Mouse (Mus musculus) limb, embryonic 12.5 days (tissue): ENCODE data around the gene Syndig1. TPM values are rescaled to one million over a fixed set of nuclear protein-coding genes. Genes with fewer than 3 reads are reported as not detected.

Experiments
- ATAC-seq: fragments of 200-750 bp; cut with Nextera tagmentation; 2 replicates; pipeline ENCODE4 v1.8.0; 2017; ENCODE audit warnings: low read depth, moderate TSS enrichment; ENCODE audit not compliant: insufficient number of reproducible peaks, insufficient read depth, low FRiP score, low TSS enrichment
- H3K27ac ChIP-seq: fragments of 300-500 bp; sonication (generic); 2 replicates; pipeline ENCODE4 v1.5.1; 2016; ENCODE audit warnings: mild to moderate bottlenecking, moderate library complexity
- H3K27me3 ChIP-seq: fragments of 300-500 bp; sonication (generic); 2 replicates; pipeline ENCODE4 v1.6.1; 2016; ENCODE audit warnings: mild to moderate bottlenecking, moderate library complexity
- H3K36me3 ChIP-seq: fragments of 300-500 bp; sonication (generic); 2 replicates; pipeline ENCODE4 v1.6.1; 2016; ENCODE audit warnings: mild to moderate bottlenecking, moderate library complexity
- H3K4me1 ChIP-seq: fragments of 300-500 bp; sonication (generic); replicated peaks from 2 replicates; pipeline ENCODE4 v1.6.1; 2016
- H3K4me2 ChIP-seq: fragments of 300-500 bp; sonication (generic); 2 replicates; pipeline ENCODE4 v1.6.1; 2016; ENCODE audit warnings: mild to moderate bottlenecking, moderate library complexity
- H3K4me3 ChIP-seq: fragments of 300-500 bp; sonication (generic); replicated peaks from 2 replicates; pipeline ENCODE4 v1.5.1; 2016; ENCODE audit warnings: mild to moderate bottlenecking
- H3K9ac ChIP-seq: fragments of 300-500 bp; sonication (generic); replicated peaks from 2 replicates; pipeline ENCODE4 v1.6.1; 2016; ENCODE audit warnings: mild to moderate bottlenecking, moderate library complexity
- H3K9me3 ChIP-seq: fragments of 300-500 bp; sonication (generic); 2 replicates; pipeline ENCODE4 v1.6.1; 2016; ENCODE audit warnings: mild to moderate bottlenecking, moderate library complexity
- WGBS: fragments of 180-500 bp; shearing (Covaris S2); methylation state at CpG from one replicate; pipeline ENCODE4 v1.1.7; 2016; 5-methylcytosine and 5-hydroxymethylcytosine counted together
- polyA plus RNA-seq: library from polyadenylated mRNA; unstranded; fragments of >200 nt; fragmentation: Nextera tagmentation; extraction: Ambion mirVana; gene quantifications from 2 replicates; pipeline ENCODE4 v1.2.1, GENCODE M21; 2016

The Syndig1 gene
- polyA plus RNA-seq, 1 experiment from 2014 or later = 8.7 TPM

DNA sequence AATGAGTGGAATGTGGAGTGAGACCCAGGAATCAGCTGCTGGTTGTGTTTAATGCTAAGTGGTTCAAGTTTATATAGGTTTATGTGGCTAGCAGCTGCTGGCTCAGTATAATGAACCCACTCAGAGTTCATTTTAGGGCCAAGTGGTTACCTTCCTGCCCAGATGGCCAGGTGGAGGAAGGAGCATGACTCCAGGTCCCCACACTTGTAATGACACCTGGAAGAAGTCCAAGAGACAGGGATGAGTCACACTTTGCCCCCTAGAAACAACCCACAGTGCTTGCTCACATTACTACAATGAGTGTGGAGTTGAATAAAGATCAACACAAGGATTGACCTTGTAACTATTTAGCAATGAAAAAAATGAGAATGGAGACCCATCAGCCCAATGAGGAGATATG, 98.0 kb downstream of the Syndig1 start:
- Histone ChIP-seq H3K27me3 (no peaks in the 10 kb centered on the region), H3K4me2 (no peak overlapping the region), H3K27ac (no peak overlapping the region), H3K9me3 (no peaks in the 10 kb centered on the region), H3K4me1 (peaks cover 16% of the 10 kb centered on the region), H3K36me3 (no peaks in the 10 kb centered on the region), H3K4me3 (no peak overlapping the region), H3K9ac (no peak overlapping the region)
- no peak for ATAC-seq

DNA sequence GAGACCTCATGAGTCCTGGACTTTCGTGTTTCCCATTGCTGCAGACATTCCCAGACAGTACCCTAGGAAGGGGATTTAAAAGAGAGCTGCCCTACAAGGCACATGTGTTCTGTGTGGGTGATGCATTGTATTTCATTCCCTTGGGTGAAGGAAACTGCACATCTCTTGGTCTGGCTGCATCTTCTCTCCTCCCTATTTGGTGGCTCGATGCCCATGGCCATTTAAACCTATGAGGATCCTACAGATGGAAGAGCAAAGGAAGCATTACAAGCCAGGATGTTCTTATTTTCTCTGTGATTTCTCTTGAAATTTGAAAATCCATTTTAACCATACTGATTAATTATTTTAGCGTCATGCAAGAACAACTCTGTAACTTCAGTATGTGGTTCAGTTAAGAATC, 98.5 kb downstream of the Syndig1 start:
- peaks cover 19% of the 10 kb centered on the region for H3K4me1 ChIP-seq
- ATAC-seq = no peak
- H3K4me2 ChIP-seq = no peak overlapping the region
- H3K36me3 ChIP-seq = no peaks in the 10 kb centered on the region
- H3K27ac ChIP-seq = no peak overlapping the region
- no peaks in the 10 kb centered on the region for H3K9me3 ChIP-seq
- 87% methylated on average over 3 of the region's 3 CpGs for WGBS
- no peak overlapping the region for H3K9ac ChIP-seq
- H3K4me3 ChIP-seq = no peak overlapping the region
- no peaks in the 10 kb centered on the region for H3K27me3 ChIP-seq

DNA sequence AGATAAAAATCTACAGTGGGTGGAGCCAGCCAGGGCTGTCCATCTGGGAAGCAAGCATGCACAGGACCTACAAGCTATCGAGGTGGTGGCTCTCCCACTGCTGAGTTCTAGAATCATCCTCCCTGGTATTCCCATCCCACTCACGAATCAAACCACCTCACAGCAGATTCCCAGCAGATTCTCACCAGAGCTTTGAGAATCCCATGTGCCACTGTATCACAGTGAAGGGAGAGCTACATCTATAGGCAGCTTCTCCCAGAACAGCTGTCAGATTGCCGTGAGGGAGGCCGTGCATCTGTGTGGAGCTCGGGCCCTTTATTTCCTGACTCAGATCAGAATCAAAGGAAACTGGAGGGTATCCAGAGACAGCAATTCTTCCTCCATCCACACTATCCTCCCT, 101.0 kb downstream of the Syndig1 start:
- no peaks in the 10 kb centered on the region for H3K27me3 ChIP-seq
- ATAC-seq = no peak
- H3K9ac ChIP-seq = no peak overlapping the region
- no peaks in the 10 kb centered on the region for H3K36me3 ChIP-seq
- no peaks in the 10 kb centered on the region for H3K9me3 ChIP-seq
- H3K4me3 ChIP-seq = no peak overlapping the region
- no peak overlapping the region for H3K4me2 ChIP-seq
- H3K27ac ChIP-seq = no peak overlapping the region
- 75% methylated on average over 5 of the region's 5 CpGs for WGBS
- H3K4me1 ChIP-seq = peaks cover 39% of the 10 kb centered on the region

DNA sequence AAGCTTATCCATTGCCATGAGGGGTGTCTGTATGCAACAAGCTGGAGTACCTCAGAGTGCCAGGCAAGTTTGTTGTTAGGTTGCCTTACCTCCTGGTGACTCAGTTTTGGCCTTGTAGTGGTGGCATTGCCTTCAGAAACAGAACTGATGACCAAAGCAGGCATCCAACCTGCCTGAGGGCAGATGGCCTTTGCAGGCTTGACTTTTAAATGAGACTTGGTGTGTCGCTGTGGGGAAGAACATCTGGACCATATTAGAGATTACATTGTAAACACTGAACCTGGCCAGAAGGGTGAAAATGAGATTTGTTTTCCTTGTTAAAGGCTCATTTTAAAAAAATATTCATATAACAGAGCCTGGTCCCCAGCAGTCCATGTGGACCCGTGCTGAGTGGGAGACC, 102.1 kb downstream of the Syndig1 start:
- Histone ChIP-seq H3K4me2 (no peak overlapping the region), H3K4me3 (no peak overlapping the region), H3K36me3 (no peaks in the 10 kb centered on the region), H3K27me3 (no peaks in the 10 kb centered on the region), H3K27ac (peak overlapping the region; percentile 73), H3K9me3 (no peaks in the 10 kb centered on the region), H3K4me1 (peaks cover 42% of the 10 kb centered on the region), H3K9ac (no peak overlapping the region)
- no peak for ATAC-seq
- WGBS = 10% methylated on average over 2 of the region's 2 CpGs

DNA sequence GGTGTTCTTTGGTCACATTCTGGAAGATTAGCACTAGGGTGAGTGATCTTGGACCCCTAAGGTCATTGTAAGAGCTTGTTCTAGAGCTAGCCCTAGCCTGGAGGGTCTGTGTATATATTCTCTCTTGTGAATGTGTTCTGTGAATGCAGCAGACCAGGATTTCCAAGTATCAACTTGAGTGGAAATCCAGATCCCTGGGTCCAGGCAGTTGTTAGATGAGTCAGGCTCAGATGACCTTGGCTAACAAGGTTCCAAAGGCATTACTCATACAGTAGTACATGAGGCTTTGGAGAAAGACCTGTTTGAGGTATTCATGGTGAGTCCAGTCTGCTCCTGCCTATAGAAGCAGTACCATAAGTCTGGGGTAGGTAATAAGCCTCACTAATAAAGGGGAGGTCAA, 103.1 kb downstream of the Syndig1 start:
- Histone ChIP-seq H3K4me1 (peaks cover 42% of the 10 kb centered on the region), H3K36me3 (no peaks in the 10 kb centered on the region), H3K4me2 (no peak overlapping the region), H3K4me3 (no peak overlapping the region), H3K27ac (peak overlapping the region; percentile 73), H3K9ac (no peak overlapping the region), H3K9me3 (no peaks in the 10 kb centered on the region), H3K27me3 (no peaks in the 10 kb centered on the region)
- ATAC-seq = no peak

DNA sequence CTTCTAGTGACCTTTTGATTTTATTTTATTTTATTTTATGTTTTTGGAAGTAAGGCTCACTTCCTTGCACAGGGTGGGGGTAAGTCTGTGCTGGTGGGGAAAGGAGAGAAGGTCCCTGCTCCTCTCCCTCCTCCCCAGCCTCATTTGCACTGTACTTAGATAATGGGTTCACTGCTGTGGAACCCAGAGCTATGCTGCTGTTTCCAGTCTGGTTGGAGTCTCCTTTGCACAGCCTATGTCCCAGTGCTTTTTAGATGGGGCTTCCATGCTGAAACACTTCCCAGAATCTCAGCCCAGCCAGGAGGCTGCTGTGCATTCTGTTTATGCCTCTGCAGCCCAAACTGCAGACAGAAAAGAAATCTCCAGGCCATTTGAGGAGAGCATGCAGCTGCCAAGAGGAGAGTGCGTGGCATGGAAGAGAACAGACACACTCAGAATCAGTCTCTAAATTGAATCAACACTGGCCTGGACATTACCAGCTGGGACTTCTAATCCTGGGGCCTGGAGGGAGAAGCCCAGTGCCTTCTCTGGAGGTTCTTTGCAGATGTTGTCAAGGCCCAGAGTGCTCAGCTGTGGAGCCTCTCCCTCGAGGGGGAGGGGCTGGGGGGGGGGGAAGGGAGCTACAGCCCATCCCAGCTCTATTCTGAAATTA, 104.4 kb downstream of the Syndig1 start:
- WGBS = 32% methylated on average over 2 of the region's 2 CpGs
- Histone ChIP-seq H3K36me3 (no peaks in the 10 kb centered on the region), H3K27ac (peak overlapping the region; percentile 68; the same call in 1 of the 2 replicates), H3K9ac (no peak overlapping the region), H3K27me3 (no peaks in the 10 kb centered on the region), H3K9me3 (no peaks in the 10 kb centered on the region), H3K4me2 (no peak overlapping the region), H3K4me1 (peaks cover 42% of the 10 kb centered on the region), H3K4me3 (no peak overlapping the region)
- ATAC-seq = peak; percentile 28

DNA sequence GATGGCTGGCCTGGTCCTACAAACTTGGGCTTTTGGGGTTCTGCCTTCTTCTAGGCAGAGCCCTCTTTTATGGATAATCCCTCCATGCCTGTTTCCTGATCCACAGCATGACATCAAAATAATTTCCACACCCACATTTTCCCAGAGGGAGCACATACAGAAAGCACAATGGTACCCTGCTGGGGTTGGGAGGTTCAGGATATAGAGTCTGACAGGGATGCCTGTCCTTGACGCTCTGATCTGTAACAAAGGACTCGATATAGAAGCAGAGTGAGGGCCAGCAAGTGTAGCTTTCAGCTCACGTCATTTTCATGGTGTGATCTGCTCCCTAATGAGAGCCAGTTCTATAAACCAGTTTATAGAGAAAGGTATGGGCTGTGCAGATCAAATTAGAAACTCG, 105.1 kb downstream of the Syndig1 start:
- Histone ChIP-seq H3K9me3 (no peaks in the 10 kb centered on the region), H3K4me3 (no peak overlapping the region), H3K9ac (no peak overlapping the region), H3K4me2 (no peak overlapping the region), H3K4me1 (peaks cover 42% of the 10 kb centered on the region), H3K36me3 (no peaks in the 10 kb centered on the region), H3K27ac (peak overlapping the region; percentile 68), H3K27me3 (no peaks in the 10 kb centered on the region)
- ATAC-seq = peak; percentile 45; the same call in 1 of the 2 replicates
- WGBS = 12% methylated on average over 4 of the region's 4 CpGs

DNA sequence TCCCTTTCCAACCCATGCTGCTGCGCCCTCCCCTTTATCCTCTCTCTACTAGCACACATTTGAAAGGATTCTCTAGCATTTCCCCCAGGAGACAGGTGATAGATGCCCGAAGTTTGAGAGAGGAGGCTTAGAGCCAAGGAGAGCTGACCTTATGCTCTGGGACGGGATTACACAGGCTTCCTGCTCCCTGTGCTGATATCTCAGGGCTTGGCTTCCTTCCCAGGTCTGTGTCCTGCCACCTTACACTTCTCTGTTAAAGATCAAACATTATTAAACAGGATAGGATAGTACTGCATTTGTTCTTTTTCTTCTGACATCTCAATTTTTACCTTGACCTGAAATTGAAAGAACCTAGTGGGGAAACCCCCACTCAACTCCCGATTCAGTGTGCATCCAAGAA, 109.8 kb downstream of the Syndig1 start:
- Histone ChIP-seq H3K9ac (no peak overlapping the region), H3K9me3 (no peaks in the 10 kb centered on the region), H3K36me3 (no peaks in the 10 kb centered on the region), H3K27ac (no peak overlapping the region), H3K4me3 (no peak overlapping the region), H3K27me3 (no peaks in the 10 kb centered on the region), H3K4me1 (peaks cover 15% of the 10 kb centered on the region), H3K4me2 (no peak overlapping the region)
- 77% methylated on average over 4 of the region's 4 CpGs for WGBS
- no peak for ATAC-seq

DNA sequence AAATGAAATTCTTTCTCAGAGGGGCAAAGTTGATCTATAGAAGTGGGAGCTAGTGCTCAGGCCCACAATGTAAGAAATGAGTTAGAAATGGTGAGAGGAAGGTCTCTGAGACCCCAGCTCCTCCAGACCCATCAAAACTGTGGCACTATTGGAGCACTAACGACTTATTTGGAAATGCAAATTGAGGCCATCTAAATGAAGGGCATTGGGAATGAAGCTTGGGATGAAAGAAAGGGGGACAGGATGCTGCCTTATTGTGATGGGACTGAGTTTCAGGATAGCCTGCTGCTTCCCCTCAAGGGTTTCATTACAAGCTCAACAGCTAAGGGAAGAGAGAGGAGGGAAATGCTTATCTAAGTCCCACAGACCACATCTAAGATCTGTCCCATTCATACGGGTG, 110.6 kb downstream of the Syndig1 start:
- no peak overlapping the region for H3K4me3 ChIP-seq
- H3K4me2 ChIP-seq = no peak overlapping the region
- peaks cover 8% of the 10 kb centered on the region for H3K4me1 ChIP-seq
- no peak for ATAC-seq
- no peaks in the 10 kb centered on the region for H3K9me3 ChIP-seq
- no peak overlapping the region for H3K9ac ChIP-seq
- no peaks in the 10 kb centered on the region for H3K27me3 ChIP-seq
- 51% methylated on average over 2 of the region's 2 CpGs for WGBS
- H3K36me3 ChIP-seq = no peaks in the 10 kb centered on the region
- no peak overlapping the region for H3K27ac ChIP-seq

DNA sequence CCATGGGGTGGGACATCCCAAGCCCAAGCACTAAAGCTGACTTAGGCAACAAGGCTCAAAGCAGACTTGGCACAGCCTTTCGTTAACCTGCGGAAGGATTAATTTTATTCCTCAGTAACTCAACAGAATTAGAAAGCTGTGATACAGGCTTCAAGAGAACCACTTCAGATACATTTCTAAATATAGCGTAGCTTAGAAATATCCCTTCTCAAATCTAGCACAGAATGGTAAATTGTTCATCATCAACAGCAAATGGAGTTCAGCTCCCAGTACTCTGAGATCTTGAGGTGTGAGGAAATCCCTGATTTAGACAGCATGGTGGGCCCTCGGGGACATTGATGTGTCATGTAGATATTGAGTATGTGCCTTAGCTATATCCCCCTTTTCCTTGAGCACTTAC, 121.6 kb downstream of the Syndig1 start:
- no peak overlapping the region for H3K27ac ChIP-seq
- no peaks in the 10 kb centered on the region for H3K36me3 ChIP-seq
- no peak overlapping the region for H3K4me2 ChIP-seq
- WGBS = 88% methylated on average over 4 of the region's 4 CpGs
- no peaks in the 10 kb centered on the region for H3K9me3 ChIP-seq
- H3K27me3 ChIP-seq = no peaks in the 10 kb centered on the region
- no peak overlapping the region for H3K4me3 ChIP-seq
- no peaks in the 10 kb centered on the region for H3K4me1 ChIP-seq
- ATAC-seq = no peak
- no peak overlapping the region for H3K9ac ChIP-seq

DNA sequence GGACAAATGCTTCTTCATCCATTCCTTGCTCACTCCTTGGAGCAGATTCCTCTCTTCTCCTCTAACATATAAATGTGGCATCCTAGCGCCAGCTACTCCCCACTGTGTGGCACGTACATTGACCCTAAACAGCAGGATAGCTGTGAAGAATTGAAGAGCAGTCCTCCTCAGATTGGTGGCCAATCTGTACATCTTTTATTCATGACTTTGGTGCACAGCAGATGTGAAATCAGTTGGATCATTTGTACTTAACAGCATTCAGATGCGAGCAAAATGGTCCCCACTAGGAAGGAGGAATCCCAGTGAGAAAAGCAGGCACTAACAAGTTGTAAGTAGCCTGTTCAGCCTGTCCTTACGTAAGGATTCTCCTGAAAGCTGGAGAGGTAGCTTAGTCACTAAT, 142.0 kb downstream of the Syndig1 start:
- Histone ChIP-seq H3K4me2 (no peak overlapping the region), H3K4me1 (no peaks in the 10 kb centered on the region), H3K9ac (no peak overlapping the region), H3K27me3 (no peaks in the 10 kb centered on the region), H3K9me3 (no peaks in the 10 kb centered on the region), H3K4me3 (no peak overlapping the region), H3K27ac (no peak overlapping the region), H3K36me3 (no peaks in the 10 kb centered on the region)
- WGBS = 75% methylated on average over 4 of the region's 4 CpGs
- no peak for ATAC-seq

DNA sequence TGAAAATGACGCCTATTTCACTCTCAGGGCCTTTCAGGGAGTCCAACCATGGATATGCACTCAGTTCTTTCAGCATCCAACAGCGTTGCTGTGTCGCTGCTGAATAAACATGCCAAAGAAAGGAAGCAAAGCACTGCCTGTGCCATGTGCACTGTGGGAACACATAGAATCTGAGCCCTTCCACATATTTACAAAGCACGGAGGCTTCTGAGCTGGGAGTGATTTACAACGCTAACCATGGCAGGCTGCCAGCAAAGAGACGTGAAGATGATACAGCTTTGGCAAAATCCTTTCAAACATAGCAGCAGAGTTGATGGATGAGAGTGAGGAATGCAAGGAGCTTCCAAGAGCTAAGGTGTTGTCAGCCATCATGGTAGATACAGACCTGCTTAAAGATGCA, 144.6 kb downstream of the Syndig1 start:
- Histone ChIP-seq H3K4me3 (no peak overlapping the region), H3K27ac (no peak overlapping the region), H3K4me2 (no peak overlapping the region), H3K36me3 (no peaks in the 10 kb centered on the region), H3K9ac (no peak overlapping the region), H3K27me3 (no peaks in the 10 kb centered on the region), H3K9me3 (no peaks in the 10 kb centered on the region), H3K4me1 (no peaks in the 10 kb centered on the region)
- ATAC-seq = no peak
- 75% methylated on average over 6 of the region's 6 CpGs for WGBS
